Mouse (Mus musculus) liver, postnatal 0 days (tissue): ENCODE results near the gene Trappc4. TPM values are rescaled to one million over a fixed set of nuclear protein-coding genes. Genes with fewer than 3 reads are reported as not detected.
A peak's percentile ranks its signal among the peaks of the same experiment; 100 is the strongest.

Experiments used
- ATAC-seq: fragments of 200-750 bp; cut with Nextera tagmentation; 2 replicates; pipeline ENCODE4 v1.8.0; 2017; ENCODE audit warnings: mild to moderate bottlenecking, moderate library complexity
- DNase-seq: peaks from one replicate; pipeline ENCODE4 v3.0.0-alpha.2; 2016
- H3K27ac ChIP-seq: fragments of 300-500 bp; sonication (generic); 2 replicates; pipeline ENCODE4 v1.5.1; 2014; ENCODE audit warnings: antibody characterized with exemption, moderate library complexity, mild to moderate bottlenecking, low read depth
- H3K27me3 ChIP-seq: fragments of 300-500 bp; sonication (generic); 2 replicates; pipeline ENCODE4 v1.6.1; 2014; ENCODE audit warnings: low read length, control low read depth, mixed read lengths; ENCODE audit not compliant: insufficient read depth
- H3K36me3 ChIP-seq: fragments of 300-500 bp; sonication (generic); replicated peaks from 2 replicates; pipeline ENCODE4 v1.6.1; 2014; ENCODE audit warnings: mild to moderate bottlenecking, control low read depth, low read length, moderate library complexity, mixed read lengths; ENCODE audit not compliant: insufficient read depth
- H3K4me1 ChIP-seq: fragments of 300-500 bp; sonication (generic); 2 replicates; pipeline ENCODE4 v1.6.1; 2014; ENCODE audit warnings: antibody characterized with exemption, mild to moderate bottlenecking, control low read depth; ENCODE audit not compliant: insufficient read depth
- H3K4me2 ChIP-seq: fragments of 300-500 bp; sonication (generic); 2 replicates; pipeline ENCODE4 v1.6.1; 2014; ENCODE audit warnings: low read depth, mild to moderate bottlenecking, low read length, moderate library complexity, mixed read lengths
- H3K4me3 ChIP-seq: fragments of 300-500 bp; sonication (generic); 2 replicates; pipeline ENCODE4 v1.5.1; 2014; ENCODE audit warnings: low read depth, low read length
- H3K9ac ChIP-seq: fragments of 300-500 bp; sonication (generic); replicated peaks from 2 replicates; pipeline ENCODE4 v1.6.1; 2014; ENCODE audit warnings: mild to moderate bottlenecking, moderate library complexity
- H3K9me3 ChIP-seq: fragments of 300-500 bp; sonication (generic); 2 replicates; pipeline ENCODE4 v1.6.1; 2016; ENCODE audit warnings: mild to moderate bottlenecking, control low read depth, low read length, mixed read lengths
- CTCF ChIP-seq: sonication (generic); IDR thresholded peaks from 2 replicates; pipeline ENCODE4 v1.5.1; 2016; ENCODE audit warnings: antibody characterized with exemption, low read depth
- EP300 ChIP-seq: IDR thresholded peaks from 2 replicates; pipeline ENCODE4 v1.6.1; 2016; ENCODE audit warnings: antibody characterized with exemption, low read depth, mild to moderate bottlenecking
- WGBS: fragments of 180-500 bp; shearing (Covaris S2); extraction: QIAGEN DNeasy Blood & Tissue Kit; methylation state at CpG from one replicate; pipeline ENCODE4 v1.1.7; 2014; ENCODE audit not compliant: insufficient replicate concordance; 5-methylcytosine and 5-hydroxymethylcytosine counted together
- polyA plus RNA-seq: library from polyadenylated mRNA; unstranded; fragments of >200 nt; fragmentation: Nextera tagmentation; extraction: Ambion mirVana; gene quantifications from 2 replicates; pipeline ENCODE4 v1.2.1, GENCODE M21; 2015

Trappc4 gene
- polyA plus RNA-seq, 1 experiment from 2014 or later, result 50.4 TPM

- Histone ChIP-seq H3K27me3 (no peaks in the 10 kb centered on the region), H3K4me1 (peaks cover 8% of the 10 kb centered on the region), H3K4me3 (peak overlapping the region; percentile 79), H3K27ac (peak overlapping the region; percentile 93), H3K9me3 (no peaks in the 10 kb centered on the region), H3K9ac (peak overlapping the region; percentile 85), H3K36me3 (peaks cover 34% of the 10 kb centered on the region), H3K4me2 (peak overlapping the region; percentile 95)
- DNase-seq (peak; percentile 68), ATAC-seq (peak; percentile 37)
- 27% methylated on average over 4 of the region's 4 CpGs for WGBS
- TF ChIP-seq EP300 (no peak), CTCF (no peak)
Observed at GRCm38 (mm10) chr9:44398087-44398486, 9.3 kb downstream of the Trappc4 start.

- TF ChIP-seq EP300 (no peak), CTCF (peak; percentile 41)
Observed at GRCm38 (mm10) chr9:44396684-44397411, 10.6 kb downstream of the Trappc4 start, which contains the start of gene Slc37a4. Gene Slc37a4 (plus strand): TSS chr9:44396852.

GRCm38 (mm10) chr9:44391466-44391865, 15.9 kb downstream of the Trappc4 start:
- Histone ChIP-seq H3K27ac (no peak overlapping the region), H3K4me3 (no peak overlapping the region), H3K4me2 (no peak overlapping the region), H3K36me3 (peaks cover 43% of the 10 kb centered on the region), H3K9ac (no peak overlapping the region), H3K4me1 (no peaks in the 10 kb centered on the region), H3K27me3 (no peaks in the 10 kb centered on the region), H3K9me3 (no peaks in the 10 kb centered on the region)
- TF ChIP-seq EP300 (no peak), CTCF (peak; percentile 93)
- 25% methylated on average over 4 of the region's 4 CpGs for WGBS
- peak; percentile 82 for DNase-seq
- ATAC-seq, result peak; percentile 52

More at GRCm38 (mm10) chr9:44396684-44397411, 10.6 kb downstream of the Trappc4 start, which contains the start of gene Slc37a4:
- H3K4me1 ChIP-seq, result peaks cover 8% of the 10 kb centered on the region
- H3K9ac ChIP-seq, result peak within 1 kb of the TSS; percentile 85
- peak within 1 kb of the TSS; percentile 79 for H3K4me3 ChIP-seq
- WGBS, result 1% methylated on average over 43 of the region's 43 CpGs
- peak within 1 kb of the TSS; percentile 95 for H3K4me2 ChIP-seq
- no peaks in the 10 kb centered on the region for H3K27me3 ChIP-seq
- peak within 1 kb of the TSS; percentile 93 for H3K27ac ChIP-seq
- peak; percentile 96 for DNase-seq
- peak; percentile 91 for ATAC-seq
- no peaks in the 10 kb centered on the region for H3K9me3 ChIP-seq
- H3K36me3 ChIP-seq, result peaks cover 22% of the 10 kb centered on the region

- 0 out of 2 replicates have a peak, but pooled peaks have one; percentile 28 for ATAC-seq
- H3K4me1 ChIP-seq, result no peaks in the 10 kb centered on the region
- DNase-seq, result peak; percentile 69
- H3K9me3 ChIP-seq, result no peaks in the 10 kb centered on the region
- 58% methylated on average over 8 of the region's 8 CpGs for WGBS
- H3K27me3 ChIP-seq, result no peaks in the 10 kb centered on the region
- H3K9ac ChIP-seq, result no peak overlapping the region
- no peak overlapping the region for H3K4me2 ChIP-seq
- H3K27ac ChIP-seq, result no peak overlapping the region
- TF ChIP-seq CTCF (peak; percentile 87), EP300 (no peak)
- H3K36me3 ChIP-seq, result peaks cover 61% of the 10 kb centered on the region
- no peak overlapping the region for H3K4me3 ChIP-seq
Observed at GRCm38 (mm10) chr9:44389273-44389672, 18.1 kb downstream of the Trappc4 start.

GRCm38 (mm10) chr9:44387221-44387620, 20.2 kb downstream of the Trappc4 start:
- Histone ChIP-seq H3K4me3 (no peak overlapping the region), H3K4me1 (no peaks in the 10 kb centered on the region), H3K9me3 (no peaks in the 10 kb centered on the region), H3K9ac (no peak overlapping the region), H3K36me3 (peaks cover 75% of the 10 kb centered on the region), H3K4me2 (no peak overlapping the region), H3K27ac (no peak overlapping the region), H3K27me3 (no peaks in the 10 kb centered on the region)
- ATAC-seq (no peak), DNase-seq (no peak)
- WGBS, result 73% methylated on average over 3 of the region's 3 CpGs
- TF ChIP-seq CTCF (no peak), EP300 (no peak)

GRCm38 (mm10) chr9:44384596-44384995, 22.8 kb downstream of the Trappc4 start:
- 86% methylated on average over 13 of the region's 13 CpGs for WGBS
- Histone ChIP-seq H3K36me3 (peaks cover 76% of the 10 kb centered on the region), H3K4me3 (no peak overlapping the region), H3K9me3 (no peaks in the 10 kb centered on the region), H3K27ac (no peak overlapping the region), H3K4me1 (peaks cover 12% of the 10 kb centered on the region), H3K27me3 (no peaks in the 10 kb centered on the region), H3K4me2 (no peak overlapping the region), H3K9ac (no peak overlapping the region)
- DNase-seq (no peak), ATAC-seq (no peak)
- TF ChIP-seq CTCF, result no peak
- no peak for TF ChIP-seq EP300
